Mouse (Mus musculus) cerebellum, adult 2 months (tissue): ENCODE measurements at regions not wholly inside any gene's neighbourhood (a gene's known extent, or its start where the extent isn't known, plus 50 kb on each side); places are given as distances from the start of the nearest gene placed in this dataset.

Experiments used
- CTCF ChIP-seq: fragments of 200-500 bp; IDR thresholded peaks from 2 replicates; pipeline ENCODE4 v1.5.1; 2011; ENCODE audit warnings: low read depth, mild to moderate bottlenecking, control low read depth, low read length, moderate library complexity, borderline replicate concordance; ENCODE audit not compliant: insufficient read depth
- POLR2A ChIP-seq: fragments of 200-500 bp; IDR thresholded peaks from 2 replicates; pipeline ENCODE4 v1.6.1; 2011; ENCODE audit warnings: low read length, control low read depth, borderline replicate concordance; ENCODE audit not compliant: insufficient read depth

DNA sequence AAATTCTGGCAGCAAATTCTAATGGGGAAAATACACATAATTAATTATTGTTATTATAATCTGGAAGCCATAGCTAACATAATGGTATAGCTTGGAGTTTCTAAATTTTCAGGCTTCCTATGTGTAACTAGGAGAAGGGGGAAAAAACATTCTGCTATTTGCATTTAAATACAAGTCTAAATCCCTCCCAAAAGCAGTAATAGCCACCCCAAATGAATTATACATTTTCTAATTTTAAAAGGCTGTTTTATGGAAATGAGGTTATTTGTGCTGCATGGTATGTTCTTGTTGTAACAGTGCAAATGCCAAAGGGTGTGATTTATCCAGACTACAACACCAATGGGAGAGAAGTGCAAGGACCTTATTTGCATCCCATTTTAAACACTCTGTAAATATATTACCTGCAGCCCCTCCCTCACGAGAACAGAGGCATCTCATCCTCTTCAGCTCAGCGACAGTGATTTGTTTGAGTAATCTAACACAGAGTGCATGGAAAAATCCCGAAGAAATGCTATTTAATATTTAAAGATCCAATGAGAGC is 101.4 kb upstream of the Hs3st1 start:
- TF ChIP-seq CTCF, result no peak
- TF ChIP-seq POLR2A, result no peak
